ENCODE assay signal across 17 mouse cellular contexts in genomic region chr8:78889708-78890107, GRCm38 (mm10).
A peak's percentile ranks its signal among the peaks of the same experiment; 100 is the strongest.
DNase-seq lines count a peak whose midpoint lies in the region; ATAC-seq lines count a peak whose summit lies in the region.
"Had no signal": no experiment of that assay in that cellular context is flagged by ENCODE, and none has a peak within 500 bp of the region (broad histone marks: within the 10 kb centered on the region; RNA-seq: fewer than 3 reads in every experiment).

No protein-coding gene starts in this region.

- peak; percentile 9 for DNase-seq in lung, postnatal 36 days
- no peak for DNase-seq in lung, adult 18-20 months
- DNase-seq in frontal cortex, postnatal 36 days (ENCODE audit: low spot score in 2 of 2): no peak
- DNase-seq: adrenal gland, postnatal 36 days; cerebellum, adult 9-10 months; cerebellum, postnatal 25 days; gastrocnemius, adult 2 months; gastrocnemius, postnatal 25 days; heart, postnatal 14 days had no signal

- ATAC-seq in granulocyte monocyte progenitor cell, adult 5-6 weeks (replicated peaks; ENCODE audit: poor library complexity, severe bottlenecking): peak; percentile 98
- ATAC-seq in neutrophil, adult 5-6 weeks (ENCODE audit: extremely low read depth, insufficient number of reproducible peaks, low FRiP score, poor library complexity, severe bottlenecking): peak; percentile 83
- no peak for ATAC-seq in frontal cortex, adult (ENCODE audit: low TSS enrichment)
- ATAC-seq in CD4-positive, CD25-positive, alpha-beta regulatory T cell, adult 4 months: no peak
- ATAC-seq: activated CD4-positive, CD25-positive, alpha-beta regulatory T cell, adult 4 months; forebrain, embryonic 16.5 days; intestine, embryonic 15.5 days; Patski had no signal

Comparison
In these comparisons a context has a peak if more than half of its experiments do, and no peak if none do; other contexts are left out.
1. ATAC-seq: peak in granulocyte monocyte progenitor cell, adult 5-6 weeks (single experiment) and neutrophil, adult 5-6 weeks (single experiment); none in frontal cortex, adult (single experiment) and CD4-positive, CD25-positive, alpha-beta regulatory T cell, adult 4 months (single experiment).